Mouse (Mus musculus): Measurements from ENCODE around the gene Lama2. TPM values are rescaled to one million over a fixed set of nuclear protein-coding genes. Genes with fewer than 3 reads are reported as not detected.
"Not testable (repeated sequence)": the region's sequence is repeated elsewhere in the genome, so short reads cannot be mapped to it uniquely, and the experiment has no call there.

The Lama2 gene
- polyA plus RNA-seq, 1 experiment, result 24.2 TPM

- Histone ChIP-seq H3K4me1 (ENCODE audit: control insufficient read depth, insufficient read depth, low read length) (peaks cover 12% of the 10 kb centered on the region), H3K27ac (ENCODE audit: insufficient read depth, low read length) (peak overlapping the region; percentile 85), H3K4me3 (ENCODE audit: insufficient read depth, low read length) (no peak overlapping the region)
- TF ChIP-seq POLR2A (IDR thresholded peaks at IDR 0.05; ENCODE audit: low read depth, low read length), result no peak
- no peak for TF ChIP-seq CTCF (IDR thresholded peaks at IDR 0.05; ENCODE audit: borderline replicate concordance, insufficient read depth, low read length)
These were observed 622.9 kb downstream of the Lama2 start for GRCm38 (mm10) chr10:26996684-26997083.

DNA sequence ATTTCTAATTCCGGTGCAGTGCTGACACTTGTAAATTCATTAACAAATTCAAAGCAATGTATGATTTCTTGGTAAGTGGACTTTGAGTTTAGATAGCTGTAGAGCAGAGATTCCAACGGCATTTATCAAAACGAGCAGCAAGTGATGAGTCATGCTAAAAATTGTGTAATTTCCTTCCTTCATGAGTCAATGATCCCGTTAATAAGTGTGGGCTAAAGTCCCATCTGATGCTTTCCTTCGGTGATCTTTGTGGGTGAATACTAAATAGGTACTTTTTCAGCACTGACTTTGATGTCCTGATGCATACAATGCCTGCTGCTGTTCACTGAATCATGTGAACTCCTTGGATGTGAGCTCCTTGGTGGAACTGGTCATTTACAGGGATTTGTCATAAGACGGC lies 623.6 kb downstream of the Lama2 start:
- H3K27ac ChIP-seq (ENCODE audit: insufficient read depth, low read length), result peak overlapping the region; percentile 85
- peaks cover 12% of the 10 kb centered on the region for H3K4me1 ChIP-seq (ENCODE audit: control insufficient read depth, insufficient read depth, low read length)
- no peak for TF ChIP-seq CTCF (IDR thresholded peaks at IDR 0.05; ENCODE audit: borderline replicate concordance, insufficient read depth, low read length)
- no peak for TF ChIP-seq POLR2A (IDR thresholded peaks at IDR 0.05; ENCODE audit: low read depth, low read length)
- H3K4me3 ChIP-seq (ENCODE audit: insufficient read depth, low read length), result no peak overlapping the region

DNA sequence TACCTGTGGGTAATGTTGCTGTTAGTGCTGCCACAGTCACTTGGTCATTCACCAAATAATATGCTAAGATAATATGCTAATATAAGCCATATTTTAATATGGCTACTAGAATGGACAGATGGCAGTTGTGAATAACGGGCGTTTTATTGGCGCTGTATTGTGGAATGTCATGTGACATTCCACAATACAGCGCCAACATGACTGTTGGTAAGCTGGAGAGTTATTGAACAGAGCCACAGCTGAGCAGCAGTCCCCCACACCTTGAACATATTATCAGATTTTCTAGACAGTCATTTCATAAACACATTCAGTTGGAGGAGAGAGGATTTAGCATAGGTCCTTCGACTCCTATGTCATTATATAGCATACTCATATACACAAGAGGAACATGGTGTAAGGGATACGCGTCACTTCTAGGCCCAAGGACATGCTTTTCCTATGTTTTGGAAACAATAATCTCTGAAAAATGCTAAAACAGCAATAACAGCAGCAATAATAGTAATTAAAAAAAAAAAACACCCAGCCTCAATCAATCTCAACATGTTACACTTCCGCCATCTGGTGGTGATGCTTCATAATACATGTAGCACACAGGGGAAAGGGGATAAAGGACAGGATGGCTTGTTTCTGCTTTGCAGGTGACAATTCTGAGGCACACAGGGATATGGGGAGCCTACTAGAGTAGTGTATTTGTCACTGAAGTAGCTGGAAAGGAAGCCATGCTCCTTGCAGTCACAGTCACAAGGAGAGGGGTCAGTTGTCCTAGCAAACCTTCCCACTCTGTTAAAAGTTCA lies 624.2 kb downstream of the Lama2 start:
- Histone ChIP-seq H3K27ac (ENCODE audit: insufficient read depth, low read length) (peak overlapping the region; percentile 85), H3K4me1 (ENCODE audit: control insufficient read depth, insufficient read depth, low read length) (peaks cover 12% of the 10 kb centered on the region), H3K4me3 (ENCODE audit: insufficient read depth, low read length) (no peak overlapping the region)
- no peak for TF ChIP-seq CTCF (IDR thresholded peaks at IDR 0.05; ENCODE audit: borderline replicate concordance, insufficient read depth, low read length)
- TF ChIP-seq POLR2A (IDR thresholded peaks at IDR 0.05; ENCODE audit: low read depth, low read length), result no peak

DNA sequence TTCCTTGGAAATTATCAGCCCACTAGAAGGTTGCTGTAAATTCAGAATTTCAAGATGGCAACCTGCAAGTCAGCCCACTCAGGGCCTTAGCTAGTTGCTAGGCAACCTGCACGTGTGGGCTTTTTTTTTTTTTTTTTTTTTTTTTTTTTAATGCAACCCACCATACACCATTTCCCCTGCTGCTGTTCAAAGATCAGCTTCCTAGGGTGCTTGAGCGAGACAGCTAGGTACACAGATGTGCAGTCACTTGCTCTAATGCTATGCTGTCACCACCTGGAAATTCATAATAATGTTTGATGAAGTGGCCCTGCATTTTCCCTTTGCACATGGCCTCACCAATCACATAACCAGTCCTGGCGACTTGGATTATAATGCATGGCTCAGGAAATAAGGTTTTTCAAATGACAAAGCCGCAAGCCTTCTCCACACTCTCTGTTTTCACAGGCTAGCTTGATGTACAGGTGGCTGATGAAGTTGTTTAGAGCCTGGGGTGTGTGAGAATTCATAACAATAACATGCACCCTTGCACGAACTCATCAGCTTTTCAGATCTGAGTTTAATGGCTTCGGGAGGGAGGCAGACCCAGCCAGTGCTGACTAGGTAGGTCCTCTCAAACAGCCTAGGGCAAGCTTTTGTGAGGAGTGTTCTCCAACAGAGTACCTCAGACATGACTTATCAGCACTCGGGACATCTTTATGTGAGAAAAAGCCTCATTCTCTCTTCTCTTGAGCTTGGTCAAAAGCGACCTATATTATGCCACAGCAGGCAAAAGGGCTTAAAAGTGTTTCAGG lies 625.4 kb downstream of the Lama2 start:
- Histone ChIP-seq H3K4me3 (ENCODE audit: insufficient read depth, low read length) (no peak overlapping the region), H3K27ac (ENCODE audit: insufficient read depth, low read length) (no peak overlapping the region), H3K4me1 (ENCODE audit: control insufficient read depth, insufficient read depth, low read length) (peaks cover 12% of the 10 kb centered on the region)
- TF ChIP-seq POLR2A (IDR thresholded peaks at IDR 0.05; ENCODE audit: low read depth, low read length), result no peak
- TF ChIP-seq CTCF (IDR thresholded peaks at IDR 0.05; ENCODE audit: borderline replicate concordance, insufficient read depth, low read length), result no peak

GRCm38 (mm10) chr10:26985451-26985850 lies 634.1 kb downstream of the Lama2 start:
- no peak for TF ChIP-seq CTCF (IDR thresholded peaks at IDR 0.05; ENCODE audit: borderline replicate concordance, insufficient read depth, low read length)

DNA sequence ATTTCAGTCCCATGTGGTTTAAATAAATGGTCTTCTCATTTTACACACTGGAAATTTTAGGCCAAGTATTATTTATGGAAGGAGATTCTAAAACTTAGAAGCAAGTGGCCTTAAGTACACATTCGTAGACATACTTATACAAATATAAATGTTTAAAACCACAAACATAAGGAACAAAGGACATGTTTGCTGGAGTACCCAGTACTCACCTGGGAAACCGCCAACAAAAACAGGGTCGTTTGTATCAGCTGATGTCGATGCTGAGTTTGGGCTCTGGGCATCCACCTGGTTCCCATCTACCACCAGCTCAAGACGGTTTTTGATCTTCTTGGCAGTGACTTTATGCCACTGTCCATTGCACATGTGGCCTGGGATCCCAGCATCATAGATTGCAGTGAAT lies 635.5 kb downstream of the Lama2 start:
- H3K4me1 ChIP-seq (ENCODE audit: control insufficient read depth, insufficient read depth, low read length); H3K4me3 ChIP-seq (ENCODE audit: insufficient read depth, low read length): not testable (repeated sequence)
- peak overlapping the region; percentile 80 for H3K27ac ChIP-seq (ENCODE audit: insufficient read depth, low read length)

More at GRCm38 (mm10) chr10:26985451-26985850, 634.1 kb downstream of the Lama2 start:
- H3K27ac ChIP-seq (ENCODE audit: insufficient read depth, low read length), result peak overlapping the region; percentile 73; the same call in 1 of the 2 replicates
- no peak overlapping the region for H3K4me3 ChIP-seq (ENCODE audit: insufficient read depth, low read length)
- H3K4me1 ChIP-seq (ENCODE audit: control insufficient read depth, insufficient read depth, low read length), result peaks cover 3% of the 10 kb centered on the region; the same call in 1 of the 2 replicates

- Histone ChIP-seq H3K27ac (ENCODE audit: insufficient read depth, low read length) (peak overlapping the region; percentile 65; the same call in 1 of the 2 replicates), H3K4me1 (ENCODE audit: control insufficient read depth, insufficient read depth, low read length) (peaks cover 3% of the 10 kb centered on the region; the same call in 1 of the 2 replicates), H3K4me3 (ENCODE audit: insufficient read depth, low read length) (no peak overlapping the region)
- TF ChIP-seq CTCF (IDR thresholded peaks at IDR 0.05; ENCODE audit: borderline replicate concordance, insufficient read depth, low read length), result no peak
These were observed 636.0 kb downstream of the Lama2 start for GRCm38 (mm10) chr10:26983583-26983982.

- TF ChIP-seq POLR2A (IDR thresholded peaks at IDR 0.05; ENCODE audit: low read depth, low read length) (no peak), CTCF (IDR thresholded peaks at IDR 0.05; ENCODE audit: borderline replicate concordance, insufficient read depth, low read length) (no peak)
- no peak overlapping the region for H3K27ac ChIP-seq (ENCODE audit: insufficient read depth, low read length)
- no peak overlapping the region for H3K4me3 ChIP-seq (ENCODE audit: insufficient read depth, low read length)
These were observed 636.9 kb downstream of the Lama2 start for GRCm38 (mm10) chr10:26982621-26983020.

DNA sequence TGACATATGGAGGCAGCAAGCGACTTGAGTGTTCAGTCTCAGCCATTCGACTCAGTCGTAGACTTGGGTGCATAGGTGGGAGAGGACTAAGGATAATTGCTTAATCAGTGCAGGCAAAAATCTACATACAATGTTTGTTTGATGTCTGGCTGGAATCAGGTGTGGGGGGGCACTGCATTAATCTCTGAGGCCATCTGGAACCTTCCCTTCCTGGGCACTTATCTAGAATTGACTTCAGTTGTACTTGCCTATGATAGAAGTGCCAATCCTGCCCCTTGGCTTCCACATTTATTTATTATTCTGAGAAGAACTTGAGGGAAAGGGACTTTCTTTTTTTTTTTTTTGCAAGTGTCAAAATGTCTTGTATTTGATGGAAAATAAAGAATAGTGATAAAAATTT lies 644.2 kb downstream of the Lama2 start:
- Histone ChIP-seq H3K4me3 (ENCODE audit: insufficient read depth, low read length) (no peak overlapping the region), H3K4me1 (ENCODE audit: control insufficient read depth, insufficient read depth, low read length) (no peaks in the 10 kb centered on the region), H3K27ac (ENCODE audit: insufficient read depth, low read length) (no peak overlapping the region)
- TF ChIP-seq POLR2A (IDR thresholded peaks at IDR 0.05; ENCODE audit: low read depth, low read length), result no peak
- TF ChIP-seq CTCF (IDR thresholded peaks at IDR 0.05; ENCODE audit: borderline replicate concordance, insufficient read depth, low read length), result no peak

More at GRCm38 (mm10) chr10:26982621-26983020, 636.9 kb downstream of the Lama2 start:
- H3K4me1 ChIP-seq (ENCODE audit: control insufficient read depth, insufficient read depth, low read length), result peaks cover 3% of the 10 kb centered on the region; the same call in 1 of the 2 replicates

GRCm38 (mm10) chr10:26974224-26974623 lies 645.3 kb downstream of the Lama2 start:
- Histone ChIP-seq H3K4me1 (ENCODE audit: control insufficient read depth, insufficient read depth, low read length) (no peaks in the 10 kb centered on the region), H3K4me3 (ENCODE audit: insufficient read depth, low read length) (no peak overlapping the region), H3K27ac (ENCODE audit: insufficient read depth, low read length) (no peak overlapping the region)
- no peak for TF ChIP-seq CTCF (IDR thresholded peaks at IDR 0.05; ENCODE audit: borderline replicate concordance, insufficient read depth, low read length)
